Mouse (Mus musculus) splenic B cell, adult 2 months (primary cell): ENCODE measurements around the gene Ptafr.
A peak's percentile ranks its signal among the peaks of the same experiment; 100 is the strongest.

Source experiments
- DNase-seq: peaks from one replicate; pipeline ENCODE4 v3.0.0-alpha.2; 2011; ENCODE audit warnings: low read depth, low spot score
- H3K27me3 ChIP-seq: 2 replicates; pipeline ENCODE4 v1.6.1; 2012; ENCODE audit warnings: mild to moderate bottlenecking, low read length, moderate library complexity, mixed read lengths; ENCODE audit not compliant: control insufficient read depth, poor library complexity, insufficient read depth, severe bottlenecking
- H3K36me3 ChIP-seq: 2 replicates; pipeline ENCODE4 v1.6.1; 2012; ENCODE audit warnings: mild to moderate bottlenecking, low read length, moderate library complexity, mixed read lengths; ENCODE audit not compliant: control insufficient read depth, poor library complexity, insufficient read depth, severe bottlenecking

The Ptafr gene

GRCm38 (mm10) chr4:132563965-132564364 is at the start of gene Ptafr:
Gene Ptafr, plus strand, starts transcription at chr4:132564067.
- DNase-seq: peak; percentile 55
- Histone ChIP-seq H3K36me3 (no peaks in the 10 kb centered on the region), H3K27me3 (no peaks in the 10 kb centered on the region)

- no peaks in the 10 kb centered on the region for H3K36me3 ChIP-seq
- DNase-seq: peak; percentile 89
- no peaks in the 10 kb centered on the region for H3K27me3 ChIP-seq
Observed at GRCm38 (mm10) chr4:132514555-132515135, 49.2 kb upstream of the Ptafr start.

GRCm38 (mm10) chr4:132515369-132516155 is 48.3 kb upstream of the Ptafr start:
- DNase-seq: peak; percentile 98
- no peaks in the 10 kb centered on the region for H3K36me3 ChIP-seq
- H3K27me3 ChIP-seq: no peaks in the 10 kb centered on the region

GRCm38 (mm10) chr4:132518066-132518465 is 45.8 kb upstream of the Ptafr start:
- no peak for DNase-seq
- Histone ChIP-seq H3K27me3 (no peaks in the 10 kb centered on the region), H3K36me3 (no peaks in the 10 kb centered on the region)

GRCm38 (mm10) chr4:132519188-132519587 is 44.7 kb upstream of the Ptafr start:
- H3K27me3 ChIP-seq: no peaks in the 10 kb centered on the region
- DNase-seq: no peak
- no peaks in the 10 kb centered on the region for H3K36me3 ChIP-seq

GRCm38 (mm10) chr4:132524321-132524741 is 39.5 kb upstream of the Ptafr start:
- H3K36me3 ChIP-seq: no peaks in the 10 kb centered on the region
- no peak for DNase-seq
- H3K27me3 ChIP-seq: no peaks in the 10 kb centered on the region

GRCm38 (mm10) chr4:132524808-132525207 is 39.1 kb upstream of the Ptafr start:
- no peaks in the 10 kb centered on the region for H3K36me3 ChIP-seq
- no peaks in the 10 kb centered on the region for H3K27me3 ChIP-seq
- no peak for DNase-seq

- H3K36me3 ChIP-seq: no peaks in the 10 kb centered on the region
- peak; percentile 67 for DNase-seq
- H3K27me3 ChIP-seq: no peaks in the 10 kb centered on the region
Observed at GRCm38 (mm10) chr4:132526678-132527077, 37.2 kb upstream of the Ptafr start.

- DNase-seq: no peak
Observed at GRCm38 (mm10) chr4:132527917-132528522, 35.8 kb upstream of the Ptafr start.

GRCm38 (mm10) chr4:132529344-132529743 is 34.5 kb upstream of the Ptafr start:
- Histone ChIP-seq H3K27me3 (no peaks in the 10 kb centered on the region), H3K36me3 (no peaks in the 10 kb centered on the region)
- no peak for DNase-seq

More at GRCm38 (mm10) chr4:132527917-132528522, 35.8 kb upstream of the Ptafr start:
- Histone ChIP-seq H3K36me3 (no peaks in the 10 kb centered on the region), H3K27me3 (no peaks in the 10 kb centered on the region)

GRCm38 (mm10) chr4:132530033-132530804 is 33.6 kb upstream of the Ptafr start:
- H3K36me3 ChIP-seq: no peaks in the 10 kb centered on the region
- H3K27me3 ChIP-seq: no peaks in the 10 kb centered on the region
- no peak for DNase-seq

- H3K27me3 ChIP-seq: no peaks in the 10 kb centered on the region
- no peak for DNase-seq
- H3K36me3 ChIP-seq: no peaks in the 10 kb centered on the region
Observed at GRCm38 (mm10) chr4:132532496-132532895, 31.4 kb upstream of the Ptafr start.

- no peaks in the 10 kb centered on the region for H3K36me3 ChIP-seq
- no peaks in the 10 kb centered on the region for H3K27me3 ChIP-seq
- DNase-seq: peak; percentile 94
Observed at GRCm38 (mm10) chr4:132532981-132533916, 30.6 kb upstream of the Ptafr start, which contains the start of gene Atpif1. Gene Atpif1, minus strand, starts transcription at chr4:132533659.
